Mouse (Mus musculus): ENCODE results near the gene Gpat2. TPM values are rescaled to one million over a fixed set of nuclear protein-coding genes. Genes with fewer than 3 reads are reported as not detected.

Gene Gpat2
- polyA plus RNA-seq (2015; fragmentation: Nextera tagmentation; extraction: Ambion mirVana) = 0.22 and 0.40 TPM in 2 replicates

DNA sequence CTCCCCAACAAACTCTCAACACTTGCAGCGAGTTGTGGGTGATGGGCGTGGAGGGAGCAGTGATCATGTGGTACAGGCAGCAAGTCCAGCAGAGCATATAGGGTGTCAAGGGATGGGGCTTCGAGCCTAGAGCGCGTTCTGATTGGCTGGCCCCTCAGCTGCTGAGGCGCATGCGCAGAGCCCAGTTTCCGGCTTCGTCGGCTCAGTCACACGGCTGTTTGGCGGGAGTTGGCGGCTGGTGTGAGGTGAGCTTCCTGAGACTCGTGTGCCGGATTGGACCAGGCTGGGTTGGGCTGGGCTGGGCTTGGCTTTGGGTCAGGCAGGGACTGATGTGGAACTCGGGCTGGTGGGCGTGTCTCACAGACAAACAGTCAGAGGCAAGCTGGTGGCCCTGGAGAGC lies at the start of gene Gpat2:
Gene Gpat2 (plus strand): TSS at position 223 of the 400 bp plus-strand sequence.
- ATAC-seq (ENCODE audit: low FRiP score, low TSS enrichment) = no peak
- Histone ChIP-seq H3K4me3 (ENCODE audit: low read length) (no peak within 1 kb of the TSS), H3K9ac (replicated peaks; ENCODE audit: low read length) (no peak within 1 kb of the TSS), H3K9me3 (ENCODE audit: low read length) (no peaks in the 10 kb centered on the region), H3K27ac (ENCODE audit: low read length) (no peak within 1 kb of the TSS), H3K27me3 (ENCODE audit: insufficient read depth, low read length) (no peaks in the 10 kb centered on the region), H3K4me2 (replicated peaks; ENCODE audit: low read depth, low read length) (no peak within 1 kb of the TSS), H3K4me1 (ENCODE audit: insufficient read depth, low read length) (no peaks in the 10 kb centered on the region), H3K36me3 (ENCODE audit: insufficient read depth, low read length) (no peaks in the 10 kb centered on the region)
- WGBS = 86% methylated on average over 17 of the region's 17 CpGs

DNA sequence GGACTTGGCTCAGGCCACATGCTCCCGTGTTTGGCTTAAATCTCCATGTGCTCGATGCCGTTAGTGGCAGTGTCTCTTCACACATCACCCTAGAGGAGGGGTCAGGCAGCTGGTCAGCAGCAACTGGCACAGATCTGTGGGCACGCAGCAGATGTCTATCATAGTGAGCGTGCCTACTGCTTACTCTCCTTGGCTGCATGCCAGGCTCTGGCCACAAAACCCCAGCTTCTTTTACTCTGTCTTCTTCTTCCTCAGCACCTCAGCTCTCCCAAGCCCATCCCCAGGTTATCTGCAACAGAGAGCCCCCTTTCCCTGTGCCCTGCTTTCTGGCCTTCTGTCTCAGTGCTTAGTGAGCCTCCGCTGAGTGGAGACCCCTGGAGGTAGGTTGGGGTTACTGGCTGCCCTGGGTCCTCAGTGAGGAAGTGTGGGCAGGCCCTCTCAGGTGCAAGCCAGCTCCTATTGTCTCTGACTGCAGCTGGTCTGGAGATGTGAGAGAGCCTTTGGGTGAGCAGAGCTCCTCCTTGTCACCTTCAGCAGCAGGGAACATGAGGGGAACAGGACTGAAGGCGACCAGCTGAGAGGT lies 49.1 kb upstream of the Gpat2 start:
- no peak overlapping the region for H3K4me2 ChIP-seq (replicated peaks; ENCODE audit: low read depth, low read length)
- no peak overlapping the region for H3K4me3 ChIP-seq (ENCODE audit: low read length)
- H3K9ac ChIP-seq (replicated peaks; ENCODE audit: low read length) = no peak overlapping the region
- no peaks in the 10 kb centered on the region for H3K27me3 ChIP-seq (ENCODE audit: insufficient read depth, low read length)
- WGBS = 63% methylated on average over 7 of the region's 7 CpGs
- H3K27ac ChIP-seq (ENCODE audit: low read length) = no peak overlapping the region
- 0 out of 2 replicates have a peak, but pooled peaks cover 10% of the 10 kb centered on the region for H3K4me1 ChIP-seq (ENCODE audit: insufficient read depth, low read length)
- H3K36me3 ChIP-seq (ENCODE audit: insufficient read depth, low read length) = no peaks in the 10 kb centered on the region
- no peak for ATAC-seq (ENCODE audit: low FRiP score, low TSS enrichment)
- no peaks in the 10 kb centered on the region for H3K9me3 ChIP-seq (ENCODE audit: low read length)

DNA sequence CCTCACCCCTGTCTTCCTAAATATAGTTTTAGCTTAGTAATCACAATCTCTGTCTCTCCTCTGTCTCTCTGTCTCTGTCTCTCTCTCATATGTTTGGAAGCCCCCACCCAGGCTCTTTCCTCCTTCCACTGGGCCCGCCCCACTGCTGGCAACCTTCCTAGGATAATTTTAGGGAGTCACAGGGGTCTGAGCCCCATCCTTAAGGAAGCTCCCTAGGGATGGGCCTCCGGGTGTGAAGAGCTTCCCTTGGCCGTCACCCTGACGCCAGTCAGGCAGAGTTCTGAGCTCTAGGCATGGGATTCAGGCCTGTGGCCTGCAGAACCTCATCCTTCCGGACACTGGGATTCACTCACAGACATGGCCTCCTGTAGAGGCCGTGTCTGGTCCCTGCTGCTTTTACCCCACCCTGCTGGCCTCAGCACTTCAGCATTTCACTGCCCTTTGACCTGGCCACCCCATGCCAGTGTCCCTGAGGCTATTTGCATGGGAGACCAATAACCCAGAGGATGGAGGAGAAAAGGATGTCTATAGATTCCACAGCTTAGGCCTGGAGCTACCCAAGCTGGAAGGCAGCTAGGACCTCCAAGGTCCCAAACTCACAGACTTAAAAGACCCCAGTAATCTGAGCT lies 48.5 kb upstream of the Gpat2 start:
- no peaks in the 10 kb centered on the region for H3K36me3 ChIP-seq (ENCODE audit: insufficient read depth, low read length)
- 0 out of 2 replicates have a peak, but pooled peaks cover 7% of the 10 kb centered on the region for H3K4me1 ChIP-seq (ENCODE audit: insufficient read depth, low read length)
- ATAC-seq (ENCODE audit: low FRiP score, low TSS enrichment) = no peak
- no peak overlapping the region for H3K27ac ChIP-seq (ENCODE audit: low read length)
- H3K27me3 ChIP-seq (ENCODE audit: insufficient read depth, low read length) = no peaks in the 10 kb centered on the region
- no peak overlapping the region for H3K4me3 ChIP-seq (ENCODE audit: low read length)
- WGBS = 72% methylated on average over 6 of the region's 6 CpGs
- H3K9me3 ChIP-seq (ENCODE audit: low read length) = no peaks in the 10 kb centered on the region
- H3K9ac ChIP-seq (replicated peaks; ENCODE audit: low read length) = no peak overlapping the region
- H3K4me2 ChIP-seq (replicated peaks; ENCODE audit: low read depth, low read length) = no peak overlapping the region

DNA sequence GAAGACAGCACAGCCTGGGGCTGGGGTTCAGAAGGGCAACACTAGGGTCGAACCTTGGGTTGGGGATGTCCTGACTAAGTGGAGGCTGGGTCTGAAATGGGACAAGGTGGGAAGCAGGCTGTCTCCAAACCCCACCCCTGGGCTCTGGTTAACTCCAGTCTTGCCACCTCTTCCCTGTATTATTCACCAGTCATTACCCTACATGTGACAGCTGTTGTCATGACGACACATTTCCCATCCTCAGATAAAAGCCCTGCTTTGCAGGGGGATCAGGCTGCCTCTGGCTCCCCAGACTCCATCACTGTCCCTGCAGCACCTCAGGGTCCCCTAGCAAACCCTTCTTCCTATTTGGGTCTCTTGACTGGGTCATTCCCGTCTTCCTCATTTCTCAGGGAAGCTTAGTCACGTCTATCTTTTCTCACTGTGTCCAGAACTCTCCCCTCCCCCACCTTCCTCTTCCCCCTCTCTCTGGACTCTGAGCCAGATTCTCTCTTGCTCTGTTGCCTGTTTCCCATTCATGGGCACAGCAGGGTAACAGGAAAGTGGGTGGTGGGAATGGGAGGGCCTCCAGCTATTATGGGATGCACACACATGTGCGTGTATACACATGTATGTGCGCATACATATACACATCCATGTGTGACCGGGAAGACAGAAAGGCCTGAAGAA lies 46.9 kb upstream of the Gpat2 start:
- Histone ChIP-seq H3K9me3 (ENCODE audit: low read length) (no peaks in the 10 kb centered on the region), H3K4me3 (ENCODE audit: low read length) (no peak overlapping the region), H3K36me3 (ENCODE audit: insufficient read depth, low read length) (no peaks in the 10 kb centered on the region), H3K27ac (ENCODE audit: low read length) (no peak overlapping the region), H3K27me3 (ENCODE audit: insufficient read depth, low read length) (no peaks in the 10 kb centered on the region), H3K4me2 (replicated peaks; ENCODE audit: low read depth, low read length) (no peak overlapping the region), H3K9ac (replicated peaks; ENCODE audit: low read length) (no peak overlapping the region), H3K4me1 (ENCODE audit: insufficient read depth, low read length) (0 out of 2 replicates have a peak, but pooled peaks cover 7% of the 10 kb centered on the region)
- no peak for ATAC-seq (ENCODE audit: low FRiP score, low TSS enrichment)
- 72% methylated on average over 7 of the region's 7 CpGs for WGBS

DNA sequence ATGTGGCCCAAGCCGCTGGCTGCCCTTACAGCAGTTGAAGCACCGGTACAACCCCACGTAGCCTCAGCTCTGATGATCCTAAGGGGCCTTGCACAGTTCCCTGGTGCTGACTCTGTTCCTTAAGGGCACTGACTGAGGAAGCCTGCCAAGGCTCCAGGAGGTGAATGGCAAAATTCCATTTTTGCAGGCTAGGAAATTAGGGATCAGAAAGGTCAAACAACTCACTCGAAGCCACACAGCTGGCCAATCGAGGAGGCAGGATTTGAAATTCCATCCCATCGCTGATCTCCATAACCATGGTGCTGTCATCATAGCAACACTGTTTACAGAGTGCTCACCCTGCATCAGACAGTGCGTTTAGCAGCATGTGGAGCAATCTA lies 46.4 kb upstream of the Gpat2 start:
- no peak overlapping the region for H3K4me2 ChIP-seq (replicated peaks; ENCODE audit: low read depth, low read length)
- no peaks in the 10 kb centered on the region for H3K27me3 ChIP-seq (ENCODE audit: insufficient read depth, low read length)
- no peaks in the 10 kb centered on the region for H3K36me3 ChIP-seq (ENCODE audit: insufficient read depth, low read length)
- 64% methylated on average over 7 of the region's 7 CpGs for WGBS
- 0 out of 2 replicates have a peak, but pooled peaks cover 7% of the 10 kb centered on the region for H3K4me1 ChIP-seq (ENCODE audit: insufficient read depth, low read length)
- H3K27ac ChIP-seq (ENCODE audit: low read length) = no peak overlapping the region
- H3K9me3 ChIP-seq (ENCODE audit: low read length) = no peaks in the 10 kb centered on the region
- ATAC-seq (ENCODE audit: low FRiP score, low TSS enrichment) = peak; percentile 25; the same call in 1 of the 2 replicates
- H3K4me3 ChIP-seq (ENCODE audit: low read length) = no peak overlapping the region
- no peak overlapping the region for H3K9ac ChIP-seq (replicated peaks; ENCODE audit: low read length)

DNA sequence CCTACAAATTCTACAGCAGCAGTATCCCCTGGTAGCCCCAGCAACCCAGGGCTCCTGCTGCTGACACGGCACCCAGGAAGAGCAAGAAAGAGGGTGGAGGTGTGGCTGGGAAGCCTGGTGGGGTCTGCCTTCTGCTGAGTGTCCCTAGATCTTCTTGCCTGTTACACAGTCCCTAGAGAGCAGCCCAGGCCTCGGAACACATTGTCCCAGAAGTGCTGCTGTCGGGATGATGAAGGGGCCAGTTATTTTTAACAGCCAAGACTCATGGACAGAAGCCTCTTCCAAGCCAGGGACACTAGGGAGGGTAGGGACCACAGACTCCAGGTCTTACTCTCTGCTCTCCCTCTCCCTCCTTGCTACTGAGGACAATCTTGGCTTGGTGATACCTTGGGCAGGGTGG lies 45.7 kb upstream of the Gpat2 start:
- Histone ChIP-seq H3K36me3 (ENCODE audit: insufficient read depth, low read length) (no peaks in the 10 kb centered on the region), H3K4me2 (replicated peaks; ENCODE audit: low read depth, low read length) (no peak overlapping the region), H3K27me3 (ENCODE audit: insufficient read depth, low read length) (no peaks in the 10 kb centered on the region), H3K9ac (replicated peaks; ENCODE audit: low read length) (no peak overlapping the region), H3K4me1 (ENCODE audit: insufficient read depth, low read length) (0 out of 2 replicates have a peak, but pooled peaks cover 7% of the 10 kb centered on the region), H3K27ac (ENCODE audit: low read length) (no peak overlapping the region), H3K4me3 (ENCODE audit: low read length) (no peak overlapping the region), H3K9me3 (ENCODE audit: low read length) (no peaks in the 10 kb centered on the region)
- ATAC-seq (ENCODE audit: low FRiP score, low TSS enrichment) = no peak
- 51% methylated on average over 3 of the region's 3 CpGs for WGBS

DNA sequence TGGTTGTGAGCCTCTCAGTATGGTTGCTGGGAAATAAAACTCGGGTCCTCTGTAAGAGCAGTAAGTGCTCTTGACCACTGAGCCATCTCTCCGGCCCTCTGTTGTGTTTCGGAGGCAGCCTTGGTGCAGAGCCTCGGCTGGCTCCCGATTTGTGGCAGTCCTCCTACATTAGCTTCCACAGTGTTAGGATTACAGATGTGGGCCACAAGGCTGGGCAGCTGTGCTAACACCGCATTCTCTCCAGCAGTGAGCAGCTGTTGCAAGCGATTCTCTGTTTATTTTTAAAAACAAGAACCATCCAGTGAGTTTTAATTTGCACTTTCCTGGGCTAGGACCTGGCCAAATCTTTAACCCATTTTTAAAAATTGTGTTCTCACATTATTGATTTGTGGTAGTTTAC lies 41.1 kb upstream of the Gpat2 start:
- Histone ChIP-seq H3K9ac (replicated peaks; ENCODE audit: low read length) (no peak overlapping the region), H3K9me3 (ENCODE audit: low read length) (no peaks in the 10 kb centered on the region), H3K4me1 (ENCODE audit: insufficient read depth, low read length) (no peaks in the 10 kb centered on the region), H3K27me3 (ENCODE audit: insufficient read depth, low read length) (no peaks in the 10 kb centered on the region), H3K4me3 (ENCODE audit: low read length) (no peak overlapping the region), H3K36me3 (ENCODE audit: insufficient read depth, low read length) (no peaks in the 10 kb centered on the region), H3K4me2 (replicated peaks; ENCODE audit: low read depth, low read length) (no peak overlapping the region), H3K27ac (ENCODE audit: low read length) (no peak overlapping the region)
- no peak for ATAC-seq (ENCODE audit: low FRiP score, low TSS enrichment)
- 64% methylated on average over 7 of the region's 7 CpGs for WGBS

DNA sequence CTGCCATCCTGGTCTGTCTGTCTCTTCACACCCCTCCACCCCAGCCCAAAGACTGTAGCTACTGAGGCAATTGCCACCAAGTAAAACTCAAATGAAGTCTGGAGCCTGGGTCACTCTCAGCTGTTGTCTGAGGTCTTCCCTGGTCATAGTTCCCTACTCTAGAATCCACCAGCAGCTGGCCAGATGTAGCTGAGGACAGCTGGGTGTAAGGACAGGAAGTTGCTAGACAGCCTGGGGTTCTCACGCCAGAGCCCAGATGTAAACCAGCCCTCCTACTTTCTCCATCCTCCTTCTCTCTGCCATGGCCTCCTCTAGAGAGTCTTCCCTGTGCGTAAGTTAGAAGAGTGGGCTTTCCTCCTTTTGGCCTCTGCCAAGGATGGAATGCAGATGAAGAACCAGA lies 37.5 kb upstream of the Gpat2 start:
- no peaks in the 10 kb centered on the region for H3K9me3 ChIP-seq (ENCODE audit: low read length)
- H3K27me3 ChIP-seq (ENCODE audit: insufficient read depth, low read length) = no peaks in the 10 kb centered on the region
- H3K4me3 ChIP-seq (ENCODE audit: low read length) = no peak overlapping the region
- 76% methylated on average over 2 of the region's 2 CpGs for WGBS
- no peaks in the 10 kb centered on the region for H3K4me1 ChIP-seq (ENCODE audit: insufficient read depth, low read length)
- no peak overlapping the region for H3K9ac ChIP-seq (replicated peaks; ENCODE audit: low read length)
- H3K36me3 ChIP-seq (ENCODE audit: insufficient read depth, low read length) = no peaks in the 10 kb centered on the region
- H3K4me2 ChIP-seq (replicated peaks; ENCODE audit: low read depth, low read length) = no peak overlapping the region
- no peak overlapping the region for H3K27ac ChIP-seq (ENCODE audit: low read length)
- no peak for ATAC-seq (ENCODE audit: low FRiP score, low TSS enrichment)

DNA sequence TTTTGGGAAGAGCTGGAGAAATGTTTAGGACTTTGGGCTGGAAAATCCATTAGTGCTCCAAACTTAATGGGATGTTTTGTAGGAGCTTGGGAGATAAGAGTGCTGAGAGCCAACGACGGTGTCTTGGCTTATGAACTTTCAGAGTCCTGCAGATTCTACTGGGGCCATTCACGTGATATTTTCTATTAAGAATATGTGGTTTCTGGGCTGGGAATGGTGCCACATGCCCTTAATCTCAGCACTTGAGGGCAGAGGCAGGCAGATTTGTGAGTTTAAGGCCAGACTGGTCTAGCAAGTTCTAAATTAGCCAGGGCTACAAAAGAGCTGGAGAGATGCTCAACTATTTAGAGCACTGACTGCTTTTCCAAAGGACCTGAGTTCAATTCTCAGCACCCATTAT lies 34.6 kb upstream of the Gpat2 start:
- no peak overlapping the region for H3K4me2 ChIP-seq (replicated peaks; ENCODE audit: low read depth, low read length)
- 74% methylated on average over 3 of the region's 3 CpGs for WGBS

DNA sequence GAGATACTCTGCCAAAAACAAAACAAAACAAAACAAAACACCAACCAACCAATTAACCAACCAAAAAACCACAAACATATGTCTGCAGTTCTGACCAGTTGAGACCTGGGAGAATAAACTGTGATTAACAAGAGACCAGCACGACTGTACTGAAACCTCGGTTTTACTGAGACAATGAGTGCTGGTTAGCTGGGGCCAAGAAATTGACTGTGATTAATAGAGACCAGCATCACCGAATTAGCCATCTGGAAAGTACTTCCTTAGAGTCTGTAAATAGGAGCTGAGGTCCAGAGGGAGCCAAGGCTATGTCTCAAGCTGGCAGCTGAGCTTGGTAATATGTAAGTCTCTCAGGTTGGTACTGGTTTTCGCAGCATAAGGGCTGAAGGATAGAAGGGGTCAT lies 34.2 kb upstream of the Gpat2 start:
- Histone ChIP-seq H3K4me3 (ENCODE audit: low read length) (no peak overlapping the region), H3K4me2 (replicated peaks; ENCODE audit: low read depth, low read length) (no peak overlapping the region), H3K9ac (replicated peaks; ENCODE audit: low read length) (no peak overlapping the region), H3K36me3 (ENCODE audit: insufficient read depth, low read length) (no peaks in the 10 kb centered on the region), H3K9me3 (ENCODE audit: low read length) (no peaks in the 10 kb centered on the region), H3K27me3 (ENCODE audit: insufficient read depth, low read length) (no peaks in the 10 kb centered on the region), H3K27ac (ENCODE audit: low read length) (no peak overlapping the region), H3K4me1 (ENCODE audit: insufficient read depth, low read length) (peaks cover 5% of the 10 kb centered on the region; the same call in 1 of the 2 replicates)
- 68% methylated on average over 4 of the region's 4 CpGs for WGBS
- ATAC-seq (ENCODE audit: low FRiP score, low TSS enrichment) = no peak

More for the DNA sequence above, 34.6 kb upstream of the Gpat2 start:
- H3K36me3 ChIP-seq (ENCODE audit: insufficient read depth, low read length) = no peaks in the 10 kb centered on the region
- no peaks in the 10 kb centered on the region for H3K9me3 ChIP-seq (ENCODE audit: low read length)
- H3K27ac ChIP-seq (ENCODE audit: low read length) = no peak overlapping the region
- H3K4me1 ChIP-seq (ENCODE audit: insufficient read depth, low read length) = peaks cover 5% of the 10 kb centered on the region; the same call in 1 of the 2 replicates
- no peak overlapping the region for H3K4me3 ChIP-seq (ENCODE audit: low read length)
- H3K9ac ChIP-seq (replicated peaks; ENCODE audit: low read length) = no peak overlapping the region
- no peak for ATAC-seq (ENCODE audit: low FRiP score, low TSS enrichment)
- H3K27me3 ChIP-seq (ENCODE audit: insufficient read depth, low read length) = no peaks in the 10 kb centered on the region
